Mouse (Mus musculus): ENCODE measurements around the gene Gm20896.
"Not testable (repeated sequence)": the region's sequence is repeated elsewhere in the genome, so short reads cannot be mapped to it uniquely, and the experiment has no call there.

Gene Gm20896

GRCm38 (mm10) chrY:35921426-35921825 lies at the start of gene Gm20896:
Gene Gm20896 (minus strand): TSS chrY:35921526.
- DNase-seq (ENCODE audit: low read depth, low spot score): not testable (repeated sequence)
